Mouse (Mus musculus) frontal cortex, adult 2 months (tissue): ENCODE results near the gene Brwd3. TPM values are rescaled to one million over a fixed set of nuclear protein-coding genes. Genes with fewer than 3 reads are reported as not detected.

Experiments used
- DNase-seq, 2 experiments: peaks; one replicate each; pipeline ENCODE4 v3.0.0; 2022; ENCODE audit warnings: low spot score in 1 of 2; ENCODE audit errors: extremely low spot score in 1 of 2
- polyA plus RNA-seq: library from polyadenylated mRNA; depleted of rRNA; stranded (reverse); fragments of >200 nt; gene quantifications from 2 replicates; pipeline ENCODE4 v1.2.3, GENCODE M21; 2012; rRNA removed

Gene Brwd3
- polyA plus RNA-seq: 3.4 and 3.5 TPM in 2 replicates

DNA sequence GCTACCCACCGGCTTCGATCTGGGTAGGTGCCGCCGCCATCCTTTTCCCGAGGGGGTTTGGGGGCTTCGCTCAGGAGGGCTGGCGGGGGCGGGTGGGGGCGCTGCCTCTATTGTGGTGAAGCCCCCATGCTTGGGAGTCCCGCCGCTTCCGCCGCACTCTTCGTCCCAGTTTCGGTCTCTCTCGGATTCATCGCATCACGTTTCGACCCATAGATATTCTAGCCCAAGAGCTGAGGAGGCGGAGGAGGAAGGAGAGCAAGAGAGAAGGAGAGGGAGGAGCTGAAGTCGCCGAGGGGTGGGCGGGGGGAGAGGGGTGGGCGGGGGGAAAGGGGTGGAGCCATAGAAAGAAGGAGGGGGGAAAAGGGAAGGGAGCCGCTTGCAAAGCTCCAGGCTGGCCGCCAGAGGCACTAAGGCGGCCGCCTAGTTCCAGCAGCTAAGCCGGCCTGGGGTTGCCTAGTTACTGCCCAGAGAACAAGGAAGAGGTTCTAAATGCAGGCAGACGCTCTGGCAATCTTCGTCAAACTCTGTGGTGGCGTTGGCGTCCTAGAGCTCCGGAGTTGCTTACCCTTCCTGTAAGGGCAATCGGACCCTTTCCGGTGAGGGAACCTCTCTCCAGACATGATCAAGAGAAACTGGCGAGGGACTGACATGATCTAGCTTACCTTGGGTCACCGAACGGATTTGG lies at the start of gene Brwd3:
TSS of gene Brwd3 (minus strand) at position 283 of the 685 bp plus-strand sequence.
- DNase-seq: peak; percentile 81 to 84

GRCm38 (mm10) chrX:108862632-108863031 lies 28.5 kb upstream of the Brwd3 start:
- DNase-seq: no peak

GRCm38 (mm10) chrX:108842705-108843104 lies 8.5 kb upstream of the Brwd3 start:
- peak; percentile 5 to 44 for DNase-seq

GRCm38 (mm10) chrX:108836416-108836815 lies 2.2 kb upstream of the Brwd3 start:
- no peak for DNase-seq

DNA sequence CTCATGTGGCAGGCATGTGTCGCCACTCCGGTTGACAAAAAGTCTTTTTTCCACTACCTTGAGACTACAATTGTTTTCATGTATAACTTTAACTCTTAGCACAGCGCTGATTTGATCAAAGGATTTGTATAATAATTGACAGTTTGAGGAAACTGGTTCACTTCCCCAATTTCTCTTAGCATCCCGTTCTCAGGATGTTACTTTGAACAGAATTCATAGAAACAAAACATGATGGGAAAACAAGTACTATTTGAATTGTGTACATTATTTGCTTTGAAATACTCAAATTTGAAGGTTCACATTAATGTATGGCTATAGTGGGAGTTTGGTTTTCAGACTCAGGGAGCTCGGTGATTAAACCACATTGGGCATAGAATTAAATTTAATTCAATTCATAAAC lies 1.1 kb upstream of the Brwd3 start:
- no peak for DNase-seq

DNA sequence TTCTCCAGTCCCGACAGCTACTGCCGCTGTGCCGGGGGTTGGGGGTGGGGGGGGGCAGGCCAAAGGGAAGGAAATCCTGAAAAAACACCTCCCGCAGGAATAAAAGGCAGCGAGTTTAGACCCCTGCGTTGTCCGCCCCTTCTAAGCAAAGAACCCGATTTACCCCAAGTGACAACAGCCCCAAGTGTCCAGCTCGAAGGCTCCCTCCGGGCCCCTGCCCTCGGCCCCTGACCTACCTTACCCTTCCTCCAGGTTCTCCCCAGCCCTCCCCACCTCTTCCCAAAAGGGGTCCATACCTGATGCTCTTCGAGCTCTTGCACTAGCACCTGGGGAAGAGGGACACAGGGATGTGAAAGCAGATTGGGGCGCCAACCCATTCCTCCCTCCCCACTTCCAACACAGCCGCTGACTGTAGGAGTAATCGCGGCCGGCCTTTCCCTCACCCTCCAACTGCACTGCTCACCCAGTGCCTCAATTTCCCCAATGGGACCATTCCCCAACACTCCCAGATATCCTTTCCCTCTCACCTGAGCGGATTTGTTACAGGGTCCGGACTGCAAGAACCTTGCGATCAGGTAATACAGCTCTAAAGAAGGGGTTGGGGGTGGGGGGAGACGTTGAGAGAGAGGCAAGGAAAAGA lies 671 bp downstream of the Brwd3 start:
- peak; percentile 1 to 15 for DNase-seq

- peak; percentile 79 to 89 for DNase-seq
Observed at GRCm38 (mm10) chrX:108832674-108833189, 1.4 kb downstream of the Brwd3 start.

DNA sequence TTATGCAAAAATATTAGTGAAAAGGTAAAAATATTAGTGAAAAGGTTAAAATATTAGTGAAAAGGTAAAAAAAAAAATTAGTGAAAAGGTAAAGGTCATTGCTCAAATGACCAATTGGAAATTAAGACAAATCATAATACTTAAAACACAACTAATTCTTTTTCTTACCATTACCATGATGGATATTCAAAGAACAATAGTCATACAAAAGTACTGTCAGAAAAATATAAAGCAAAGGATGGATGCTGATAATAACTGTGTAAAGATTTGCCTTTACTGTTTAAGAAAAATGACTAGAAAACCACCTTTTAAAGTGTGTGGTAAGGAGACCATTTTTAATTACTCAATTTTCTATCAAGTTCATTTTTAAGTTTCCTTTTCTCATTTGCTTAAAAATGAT lies 2.9 kb downstream of the Brwd3 start:
- no peak for DNase-seq

- DNase-seq: no peak
Observed at GRCm38 (mm10) chrX:108828111-108828510, 6.1 kb downstream of the Brwd3 start.

GRCm38 (mm10) chrX:108797268-108797667 lies 36.9 kb downstream of the Brwd3 start:
- no peak for DNase-seq

DNA sequence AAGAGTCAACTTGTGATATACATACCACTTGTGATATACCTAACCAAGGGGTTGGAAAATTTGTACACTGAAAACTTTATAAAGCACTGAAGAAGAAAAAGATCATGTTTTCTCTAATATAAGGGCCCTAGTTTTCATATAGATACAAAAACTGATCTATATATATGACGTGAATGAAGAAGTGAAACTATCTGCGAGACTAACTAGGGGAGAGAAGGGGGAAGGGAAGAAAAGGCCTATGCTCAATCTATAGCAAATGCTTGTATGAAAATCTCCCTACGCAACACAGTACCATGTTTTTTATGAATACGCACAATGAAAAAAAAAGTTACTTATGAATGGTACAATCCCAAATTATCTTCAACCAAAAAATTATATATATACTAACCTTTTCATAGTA lies 50.4 kb downstream of the Brwd3 start:
- DNase-seq: no peak

DNA sequence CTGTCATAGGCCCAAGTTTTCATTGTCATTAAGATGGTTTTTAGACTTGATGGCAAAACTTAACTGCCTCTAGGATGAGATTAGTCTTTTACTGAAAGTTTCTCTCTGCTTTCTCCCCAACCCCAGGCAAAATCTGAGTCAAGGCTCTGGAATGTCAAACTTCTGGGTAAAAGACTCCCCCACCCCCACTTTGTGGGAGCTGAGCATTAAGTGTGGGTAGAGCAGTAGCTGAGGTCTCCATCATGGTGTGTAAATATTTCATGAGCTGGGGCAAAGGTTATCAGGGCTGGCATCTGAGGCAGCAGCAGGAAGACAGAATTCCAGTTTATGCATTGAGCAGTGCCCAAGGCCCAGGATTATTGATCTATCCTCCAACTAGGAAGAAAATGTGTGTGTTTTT lies 102.4 kb downstream of the Brwd3 start:
- DNase-seq: no peak

GRCm38 (mm10) chrX:108729564-108729963 lies 104.6 kb downstream of the Brwd3 start:
- DNase-seq: no peak

DNA sequence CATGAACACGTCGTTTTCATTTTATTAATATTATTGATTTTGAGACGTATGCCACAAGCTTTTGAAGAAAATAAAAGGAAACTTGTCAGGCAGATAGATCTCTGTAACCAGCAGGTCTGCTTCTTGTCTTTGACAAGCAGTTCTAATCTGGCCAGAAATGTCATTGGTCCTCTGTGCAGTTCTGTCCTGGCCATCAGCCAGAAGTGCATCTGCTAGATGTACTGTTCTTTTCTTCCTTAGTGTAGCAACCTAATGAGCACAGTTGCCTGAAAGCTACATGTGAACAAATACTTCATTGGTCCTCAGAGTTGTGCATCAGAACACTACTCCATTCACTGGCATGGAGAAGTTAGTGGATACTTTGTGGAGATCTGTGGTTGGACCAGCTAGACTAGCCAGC lies 105.1 kb downstream of the Brwd3 start:
- no peak for DNase-seq

DNA sequence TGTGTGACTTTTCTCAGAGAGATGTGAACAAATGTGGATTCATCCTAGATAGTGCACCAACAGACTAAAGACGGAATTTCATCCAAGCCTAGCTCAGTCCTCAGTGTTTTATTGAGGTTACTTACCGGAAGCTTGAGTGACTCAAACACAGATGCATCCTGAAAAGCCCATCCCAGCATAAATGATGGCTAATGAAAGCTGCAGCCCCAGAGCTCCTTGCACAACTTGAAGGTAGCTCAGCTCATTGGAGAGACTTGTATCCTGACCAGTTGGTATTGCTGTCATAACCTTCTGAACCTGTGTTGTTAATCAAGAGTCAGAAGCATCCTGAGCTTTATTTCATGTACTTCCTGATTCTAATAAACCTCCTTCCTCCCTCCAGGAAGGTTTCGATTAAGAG lies 105.8 kb downstream of the Brwd3 start:
- no peak for DNase-seq

DNA sequence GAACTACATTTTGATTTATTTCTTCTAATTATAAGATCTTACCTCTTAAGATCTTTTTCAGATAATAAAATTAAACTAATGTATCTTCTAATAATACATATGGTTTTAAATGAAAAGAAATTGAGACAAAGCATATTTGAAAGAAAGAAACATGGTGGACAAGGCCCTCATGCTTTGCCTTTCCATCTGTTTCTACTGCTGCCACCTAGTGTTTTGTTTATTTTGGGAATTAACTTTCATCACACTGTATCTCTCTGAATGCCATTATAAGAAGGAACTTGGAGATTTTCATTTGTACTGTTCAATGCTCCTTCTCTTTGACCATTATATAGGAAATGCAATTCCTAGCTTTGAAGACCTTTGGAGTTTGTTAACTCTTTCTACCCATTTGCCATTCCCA lies 109.9 kb downstream of the Brwd3 start:
- DNase-seq: no peak

DNA sequence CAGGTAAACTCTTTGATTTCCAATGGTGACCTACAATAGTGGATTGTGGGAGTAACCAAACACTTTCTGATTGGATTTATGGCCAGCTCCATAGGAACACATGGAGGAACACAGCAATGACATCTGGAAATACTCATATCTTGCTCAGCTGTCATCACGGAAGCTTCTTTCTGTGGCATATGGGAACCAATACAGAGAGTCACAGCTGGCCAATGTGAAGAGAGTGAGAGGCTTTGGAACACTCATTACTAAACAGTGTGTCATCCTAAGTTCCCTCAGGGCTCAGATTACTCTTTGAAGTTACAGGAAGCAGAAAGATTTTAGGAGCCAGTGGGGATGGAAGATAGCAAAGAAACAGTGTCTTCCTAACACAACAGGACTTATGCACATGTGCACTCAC lies 111.7 kb downstream of the Brwd3 start:
- DNase-seq: no peak

DNA sequence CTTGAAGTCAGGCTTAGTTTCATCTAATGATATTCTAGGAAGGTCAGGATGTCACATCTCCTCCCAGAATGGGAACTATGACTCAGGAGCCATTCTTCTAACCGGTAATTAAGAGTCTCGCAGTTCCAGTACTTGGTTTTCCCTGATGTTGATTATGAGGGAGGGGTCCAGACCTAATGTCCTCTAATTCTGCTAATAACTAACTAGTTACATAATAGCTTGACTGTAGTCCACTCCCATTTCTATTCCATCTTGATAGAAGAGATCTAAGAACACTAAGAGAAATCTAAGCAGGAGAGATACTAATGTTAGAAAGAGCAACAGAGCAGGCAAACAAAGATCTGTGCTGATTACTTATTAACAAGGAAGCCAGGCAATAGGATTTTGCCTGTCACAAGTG lies 129.9 kb downstream of the Brwd3 start:
- no peak for DNase-seq
